Mouse (Mus musculus) kidney, embryonic 16.5 days (tissue): ENCODE measurements at regions not wholly inside any gene's neighbourhood (a gene's known extent, or its start where the extent isn't known, plus 50 kb on each side); places are given as distances from the start of the nearest gene placed in this dataset.

Experiments
- ATAC-seq: fragments of 200-750 bp; cut with Nextera tagmentation; 2 replicates; pipeline ENCODE4 v1.8.0; 2017; ENCODE audit warnings: moderate TSS enrichment; ENCODE audit not compliant: low FRiP score, low TSS enrichment
- H3K27ac ChIP-seq: fragments of 300-500 bp; sonication (generic); 2 replicates; pipeline ENCODE4 v1.5.1; 2014; ENCODE audit warnings: low read length
- H3K27me3 ChIP-seq: fragments of 300-500 bp; sonication (generic); 2 replicates; pipeline ENCODE4 v1.6.1; 2014; ENCODE audit warnings: low read length, control low read depth, mixed read lengths; ENCODE audit not compliant: insufficient read depth
- H3K36me3 ChIP-seq: fragments of 300-500 bp; sonication (generic); 2 replicates; pipeline ENCODE4 v1.6.1; 2014; ENCODE audit warnings: low read length, control low read depth, mixed read lengths; ENCODE audit not compliant: insufficient read depth
- H3K4me1 ChIP-seq: fragments of 300-500 bp; sonication (generic); 2 replicates; pipeline ENCODE4 v1.6.1; 2014; ENCODE audit warnings: low read length, control low read depth, mixed read lengths; ENCODE audit not compliant: insufficient read depth
- H3K4me2 ChIP-seq: fragments of 300-500 bp; sonication (generic); replicated peaks from 2 replicates; pipeline ENCODE4 v1.6.1; 2014; ENCODE audit warnings: low read depth, low read length
- H3K4me3 ChIP-seq: fragments of 300-500 bp; sonication (generic); 2 replicates; pipeline ENCODE4 v1.5.1; 2014; ENCODE audit warnings: mild to moderate bottlenecking, low read length
- H3K9ac ChIP-seq: fragments of 300-500 bp; sonication (generic); replicated peaks from 2 replicates; pipeline ENCODE4 v1.6.1; 2014; ENCODE audit warnings: low read length
- H3K9me3 ChIP-seq: fragments of 300-500 bp; sonication (generic); 2 replicates; pipeline ENCODE4 v1.6.1; 2016; ENCODE audit warnings: low read length, control low read depth
- WGBS: fragments of 180-500 bp; shearing (Covaris S2); extraction: QIAGEN DNeasy Blood & Tissue Kit; methylation state at CpG from one replicate; pipeline ENCODE4 v1.1.7; 2014; 5-methylcytosine and 5-hydroxymethylcytosine counted together

DNA sequence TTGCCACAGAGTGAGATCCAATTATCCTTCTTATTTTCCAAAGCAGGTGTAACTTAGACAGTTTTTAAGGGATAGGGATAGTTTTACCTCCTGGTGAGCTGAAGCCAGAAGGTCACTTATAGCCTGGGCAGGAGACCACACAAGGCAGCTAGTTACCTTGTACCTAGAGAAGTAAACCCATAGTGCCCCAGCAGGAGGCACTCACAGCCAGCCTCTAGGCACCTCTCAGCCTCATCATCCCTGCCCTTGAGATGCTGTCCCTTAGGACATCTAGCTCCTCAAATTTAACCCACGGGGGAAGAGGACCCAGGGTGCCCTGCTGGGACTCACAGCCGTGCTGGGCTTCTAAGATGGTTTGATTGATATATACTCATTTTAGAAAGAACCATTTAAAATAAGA is 163.7 kb downstream of the Kcna5 start:
- H3K27me3 ChIP-seq = no peaks in the 10 kb centered on the region
- no peak for ATAC-seq
- no peak overlapping the region for H3K4me3 ChIP-seq
- H3K9me3 ChIP-seq = no peaks in the 10 kb centered on the region
- WGBS = 77% methylated on average over 2 of the region's 2 CpGs
- H3K27ac ChIP-seq = no peak overlapping the region
- H3K36me3 ChIP-seq = no peaks in the 10 kb centered on the region
- H3K9ac ChIP-seq = no peak overlapping the region
- no peaks in the 10 kb centered on the region for H3K4me1 ChIP-seq
- no peak overlapping the region for H3K4me2 ChIP-seq

- Histone ChIP-seq H3K4me3 (no peak overlapping the region), H3K9me3 (no peaks in the 10 kb centered on the region), H3K4me1 (no peaks in the 10 kb centered on the region), H3K27ac (no peak overlapping the region), H3K27me3 (no peaks in the 10 kb centered on the region), H3K4me2 (no peak overlapping the region), H3K9ac (no peak overlapping the region), H3K36me3 (no peaks in the 10 kb centered on the region)
- ATAC-seq = no peak
- 82% methylated on average over 8 of the region's 8 CpGs for WGBS
These were observed 169.7 kb downstream of the Kcna5 start for GRCm38 (mm10) chr6:126365495-126365894.

- Histone ChIP-seq H3K9ac (no peak overlapping the region), H3K4me3 (no peak overlapping the region), H3K9me3 (no peaks in the 10 kb centered on the region), H3K4me1 (no peaks in the 10 kb centered on the region), H3K4me2 (no peak overlapping the region), H3K27ac (no peak overlapping the region), H3K36me3 (no peaks in the 10 kb centered on the region), H3K27me3 (no peaks in the 10 kb centered on the region)
- ATAC-seq = no peak
- WGBS = 74% methylated on average over 3 of the region's 3 CpGs
These were observed 172.9 kb downstream of the Kcna5 start for GRCm38 (mm10) chr6:126362331-126362730.

GRCm38 (mm10) chr6:126353346-126353745 is 181.9 kb downstream of the Kcna5 start:
- ATAC-seq = no peak
- no peaks in the 10 kb centered on the region for H3K4me1 ChIP-seq
- H3K36me3 ChIP-seq = no peaks in the 10 kb centered on the region
- no peak overlapping the region for H3K4me3 ChIP-seq
- H3K27ac ChIP-seq = no peak overlapping the region
- no peaks in the 10 kb centered on the region for H3K9me3 ChIP-seq
- no peak overlapping the region for H3K4me2 ChIP-seq
- H3K9ac ChIP-seq = no peak overlapping the region
- H3K27me3 ChIP-seq = no peaks in the 10 kb centered on the region
- WGBS = 23% methylated on average over 2 of the region's 2 CpGs

- Histone ChIP-seq H3K4me2 (no peak overlapping the region), H3K9ac (no peak overlapping the region), H3K27me3 (no peaks in the 10 kb centered on the region), H3K9me3 (no peaks in the 10 kb centered on the region), H3K4me3 (no peak overlapping the region), H3K36me3 (no peaks in the 10 kb centered on the region), H3K27ac (no peak overlapping the region), H3K4me1 (no peaks in the 10 kb centered on the region)
- WGBS = 74% methylated on average over 2 of the region's 2 CpGs
- ATAC-seq = no peak
These were observed 183.8 kb upstream of the Ntf3 start for GRCm38 (mm10) chr6:126350476-126350875.

- H3K27ac ChIP-seq = no peak overlapping the region
- no peaks in the 10 kb centered on the region for H3K9me3 ChIP-seq
- H3K4me1 ChIP-seq = no peaks in the 10 kb centered on the region
- H3K4me2 ChIP-seq = no peak overlapping the region
- no peak for ATAC-seq
- H3K36me3 ChIP-seq = no peaks in the 10 kb centered on the region
- H3K4me3 ChIP-seq = no peak overlapping the region
- H3K27me3 ChIP-seq = no peaks in the 10 kb centered on the region
- 66% methylated on average over 2 of the region's 2 CpGs for WGBS
- H3K9ac ChIP-seq = no peak overlapping the region
These were observed 183.2 kb upstream of the Ntf3 start for GRCm38 (mm10) chr6:126349905-126350304.

GRCm38 (mm10) chr6:126345221-126345620 is 178.5 kb upstream of the Ntf3 start:
- Histone ChIP-seq H3K4me1 (no peaks in the 10 kb centered on the region), H3K4me3 (no peak overlapping the region), H3K36me3 (no peaks in the 10 kb centered on the region), H3K9me3 (no peaks in the 10 kb centered on the region), H3K4me2 (no peak overlapping the region), H3K27ac (no peak overlapping the region), H3K27me3 (no peaks in the 10 kb centered on the region), H3K9ac (no peak overlapping the region)
- 55% methylated on average over 5 of the region's 5 CpGs for WGBS
- ATAC-seq = no peak

DNA sequence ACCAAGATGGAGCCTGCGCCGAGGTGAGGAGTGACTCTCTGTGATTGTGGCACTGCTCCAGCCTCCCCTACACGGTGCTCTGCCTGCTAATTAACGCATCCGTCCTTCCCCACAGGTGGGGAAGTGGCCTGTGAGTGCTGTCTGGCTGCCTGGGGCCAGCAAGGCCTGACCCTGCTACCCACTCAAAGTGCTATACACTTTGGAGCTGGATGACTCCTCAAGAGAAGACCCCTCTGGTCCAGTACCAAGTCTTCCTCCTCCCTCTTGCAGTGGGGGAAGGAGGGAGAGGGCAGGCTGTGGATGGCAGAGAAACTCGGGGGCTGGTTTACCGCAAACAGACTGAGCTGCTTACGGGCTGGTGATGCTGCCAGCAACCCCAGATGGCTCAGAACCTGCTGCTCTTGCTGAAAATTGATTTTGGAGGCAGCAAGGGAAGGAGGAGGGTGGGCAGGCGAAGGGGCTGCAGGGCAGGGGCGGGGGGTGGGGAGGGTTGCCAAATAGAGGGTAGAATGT is 173.4 kb upstream of the Ntf3 start:
- no peak for ATAC-seq
- no peaks in the 10 kb centered on the region for H3K27me3 ChIP-seq
- no peak overlapping the region for H3K4me3 ChIP-seq
- H3K4me2 ChIP-seq = no peak overlapping the region
- no peaks in the 10 kb centered on the region for H3K36me3 ChIP-seq
- no peak overlapping the region for H3K9ac ChIP-seq
- WGBS = 70% methylated on average over 10 of the region's 10 CpGs
- no peak overlapping the region for H3K27ac ChIP-seq
- H3K4me1 ChIP-seq = no peaks in the 10 kb centered on the region
- no peaks in the 10 kb centered on the region for H3K9me3 ChIP-seq

GRCm38 (mm10) chr6:126337711-126338110 is 171.0 kb upstream of the Ntf3 start:
- Histone ChIP-seq H3K9me3 (no peaks in the 10 kb centered on the region), H3K4me3 (no peak overlapping the region), H3K4me1 (no peaks in the 10 kb centered on the region), H3K36me3 (no peaks in the 10 kb centered on the region), H3K4me2 (no peak overlapping the region), H3K9ac (no peak overlapping the region), H3K27ac (no peak overlapping the region), H3K27me3 (no peaks in the 10 kb centered on the region)
- ATAC-seq = no peak
- 83% methylated on average over 8 of the region's 8 CpGs for WGBS

DNA sequence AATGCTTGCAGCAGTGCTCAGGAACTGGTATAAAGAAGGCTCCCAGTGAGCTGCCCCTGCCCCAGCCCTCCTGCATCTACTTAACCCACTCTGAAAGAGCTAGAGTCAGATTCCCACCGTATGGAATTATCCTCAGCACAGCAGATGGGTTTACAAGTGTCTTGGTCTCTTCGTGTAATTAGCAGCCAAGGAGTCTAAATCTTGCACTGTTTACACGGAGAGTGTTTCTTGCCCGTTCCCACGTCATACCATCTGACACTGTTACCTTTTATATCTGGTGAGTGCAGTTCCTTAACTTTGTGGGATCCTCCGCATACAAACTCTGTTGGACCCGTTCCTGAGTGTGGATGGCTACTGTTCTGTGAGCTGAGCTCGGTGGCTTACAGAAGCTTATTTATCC is 167.5 kb upstream of the Ntf3 start:
- H3K4me1 ChIP-seq = no peaks in the 10 kb centered on the region
- H3K4me2 ChIP-seq = no peak overlapping the region
- H3K4me3 ChIP-seq = no peak overlapping the region
- no peak overlapping the region for H3K9ac ChIP-seq
- no peak overlapping the region for H3K27ac ChIP-seq
- H3K27me3 ChIP-seq = no peaks in the 10 kb centered on the region
- ATAC-seq = no peak
- H3K9me3 ChIP-seq = no peaks in the 10 kb centered on the region
- WGBS = 78% methylated on average over 8 of the region's 8 CpGs
- H3K36me3 ChIP-seq = no peaks in the 10 kb centered on the region

- Histone ChIP-seq H3K9ac (no peak overlapping the region), H3K4me2 (no peak overlapping the region), H3K4me3 (no peak overlapping the region), H3K4me1 (no peaks in the 10 kb centered on the region), H3K9me3 (no peaks in the 10 kb centered on the region), H3K27ac (no peak overlapping the region), H3K27me3 (no peaks in the 10 kb centered on the region), H3K36me3 (no peaks in the 10 kb centered on the region)
- no peak for ATAC-seq
- WGBS = 71% methylated on average over 2 of the region's 2 CpGs
These were observed 160.5 kb upstream of the Ntf3 start for GRCm38 (mm10) chr6:126327187-126327586.
